Mouse (Mus musculus) liver, embryonic 11.5 days (tissue): ENCODE measurements around the gene Rsph3a. TPM values are rescaled to one million over a fixed set of nuclear protein-coding genes. Genes with fewer than 3 reads are reported as not detected.

Source experiments
- ATAC-seq: fragments of 200-750 bp; cut with Nextera tagmentation; replicated peaks from 2 replicates; pipeline ENCODE4 v1.8.0; 2017; ENCODE audit warnings: moderate number of reproducible peaks, mild to moderate bottlenecking, moderate TSS enrichment, moderate library complexity; ENCODE audit not compliant: low FRiP score
- DNase-seq: peaks from one replicate; pipeline ENCODE4 v3.0.0-alpha.2; 2017; ENCODE audit warnings: low spot score
- H3K27ac ChIP-seq: fragments of 300-500 bp; sonication (generic); 2 replicates; pipeline ENCODE4 v1.5.1; 2014; ENCODE audit warnings: mild to moderate bottlenecking, low read depth, low read length, control low read depth
- H3K27me3 ChIP-seq: fragments of 300-500 bp; sonication (generic); replicated peaks from 2 replicates; pipeline ENCODE4 v1.6.1; 2014; ENCODE audit warnings: low read length, mixed read lengths; ENCODE audit not compliant: control insufficient read depth, insufficient read depth
- H3K36me3 ChIP-seq: fragments of 300-500 bp; sonication (generic); 2 replicates; pipeline ENCODE4 v1.6.1; 2014; ENCODE audit warnings: mild to moderate bottlenecking, low read length, moderate library complexity, mixed read lengths; ENCODE audit not compliant: control insufficient read depth, insufficient read depth
- H3K4me1 ChIP-seq: fragments of 300-500 bp; sonication (generic); replicated peaks from 2 replicates; pipeline ENCODE4 v1.6.1; 2014; ENCODE audit warnings: low read length, mixed read lengths; ENCODE audit not compliant: control insufficient read depth, insufficient read depth
- H3K4me2 ChIP-seq: fragments of 300-500 bp; sonication (generic); 2 replicates; pipeline ENCODE4 v1.6.1; 2014; ENCODE audit warnings: mild to moderate bottlenecking, control low read depth, moderate library complexity
- H3K4me3 ChIP-seq: fragments of 300-500 bp; sonication (generic); 2 replicates; pipeline ENCODE4 v1.5.1; 2014; ENCODE audit warnings: low read depth, low read length, control low read depth
- H3K9ac ChIP-seq: fragments of 300-500 bp; sonication (generic); 2 replicates; pipeline ENCODE4 v1.6.1; 2014; ENCODE audit warnings: low read depth, low read length, control low read depth
- H3K9me3 ChIP-seq: fragments of 300-500 bp; sonication (generic); 2 replicates; pipeline ENCODE4 v1.6.1; 2016; ENCODE audit warnings: low read length, inconsistent platforms, mixed read lengths; ENCODE audit not compliant: control insufficient read depth
- WGBS: fragments of 180-500 bp; shearing (Covaris S2); extraction: QIAGEN DNeasy Blood & Tissue Kit; methylation state at CpG from one replicate; pipeline ENCODE4 v1.1.7; 2014; 5-methylcytosine and 5-hydroxymethylcytosine counted together
- polyA plus RNA-seq: library from polyadenylated mRNA; unstranded; fragments of >200 nt; fragmentation: Nextera tagmentation; extraction: Ambion mirVana; gene quantifications from 2 replicates; pipeline ENCODE4 v1.2.1, GENCODE M21; 2014

Gene Rsph3a
- polyA plus RNA-seq, 1 experiment from 2014 or later = 34.5 TPM

- no peak overlapping the region for H3K27ac ChIP-seq
- no peaks in the 10 kb centered on the region for H3K9me3 ChIP-seq
- no peak overlapping the region for H3K4me3 ChIP-seq
- H3K9ac ChIP-seq = no peak overlapping the region
- no peaks in the 10 kb centered on the region for H3K4me1 ChIP-seq
- 29% methylated on average over 2 of the region's 2 CpGs for WGBS
- no peaks in the 10 kb centered on the region for H3K27me3 ChIP-seq
- no peak for DNase-seq
- no peak overlapping the region for H3K4me2 ChIP-seq
- no peak for ATAC-seq
- H3K36me3 ChIP-seq = no peaks in the 10 kb centered on the region
These were observed 40.4 kb upstream of the Rsph3a start for GRCm38 (mm10) chr17:7904992-7905391.

DNA sequence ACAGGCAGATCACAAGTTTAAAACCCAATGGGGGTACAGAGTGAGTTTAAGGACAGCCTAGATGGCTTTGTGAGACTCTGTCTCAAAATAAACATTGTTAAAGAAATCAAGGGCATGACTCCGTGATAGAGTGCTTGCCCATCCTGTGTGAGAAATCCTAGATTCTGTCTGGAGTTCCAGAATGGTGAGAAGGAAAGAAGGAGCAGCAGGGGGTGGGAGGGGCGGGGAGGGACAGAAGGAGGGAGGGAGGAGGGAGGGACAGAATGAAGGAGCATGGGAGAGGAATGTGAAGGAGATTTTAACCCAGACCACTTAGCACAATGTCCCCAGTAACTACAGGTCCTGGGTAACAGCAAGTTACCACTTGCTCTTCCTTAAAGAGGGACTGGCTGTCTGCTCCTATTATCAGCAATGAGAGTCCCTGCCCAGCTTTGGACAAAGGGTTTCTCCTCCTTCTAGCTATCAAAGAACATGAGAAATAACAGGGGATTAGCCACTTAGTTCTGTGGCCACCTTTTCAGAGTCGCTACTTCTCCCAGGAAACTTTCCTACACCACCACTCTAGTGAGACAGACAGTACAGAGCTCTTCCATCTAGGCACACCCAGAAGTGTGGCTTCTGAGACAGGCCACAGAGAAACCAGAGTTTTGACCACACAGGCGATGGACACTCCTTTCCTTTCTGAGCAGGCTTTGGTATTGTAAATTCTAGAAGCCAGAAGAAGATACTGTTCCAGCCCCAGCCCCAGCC is 39.3 kb upstream of the Rsph3a start:
- WGBS = 36% methylated on average over 4 of the region's 4 CpGs
- Histone ChIP-seq H3K36me3 (no peaks in the 10 kb centered on the region), H3K27me3 (no peaks in the 10 kb centered on the region), H3K9ac (no peak overlapping the region), H3K9me3 (no peaks in the 10 kb centered on the region), H3K27ac (no peak overlapping the region), H3K4me2 (no peak overlapping the region), H3K4me1 (no peaks in the 10 kb centered on the region), H3K4me3 (no peak overlapping the region)
- ATAC-seq = no peak
- DNase-seq = no peak

- Histone ChIP-seq H3K9me3 (no peaks in the 10 kb centered on the region), H3K4me1 (no peaks in the 10 kb centered on the region), H3K27ac (no peak overlapping the region), H3K9ac (no peak overlapping the region), H3K4me2 (no peak overlapping the region), H3K36me3 (no peaks in the 10 kb centered on the region), H3K27me3 (no peaks in the 10 kb centered on the region), H3K4me3 (no peak overlapping the region)
- ATAC-seq (no peak), DNase-seq (no peak)
- WGBS = 54% methylated on average over 2 of the region's 2 CpGs
These were observed 30.7 kb upstream of the Rsph3a start for GRCm38 (mm10) chr17:7914596-7915227.

- 77% methylated on average over 9 of the region's 9 CpGs for WGBS
- no peak for DNase-seq
These were observed 29.6 kb upstream of the Rsph3a start for GRCm38 (mm10) chr17:7915791-7916190.

GRCm38 (mm10) chr17:7916782-7917574 is 28.4 kb upstream of the Rsph3a start:
- no peaks in the 10 kb centered on the region for H3K27me3 ChIP-seq
- 47% methylated on average over 12 of the region's 12 CpGs for WGBS
- ATAC-seq (no peak), DNase-seq (no peak)
- no peak overlapping the region for H3K27ac ChIP-seq
- H3K9ac ChIP-seq = no peak overlapping the region
- no peaks in the 10 kb centered on the region for H3K4me1 ChIP-seq
- H3K4me3 ChIP-seq = no peak overlapping the region
- no peak overlapping the region for H3K4me2 ChIP-seq
- H3K9me3 ChIP-seq = no peaks in the 10 kb centered on the region
- H3K36me3 ChIP-seq = no peaks in the 10 kb centered on the region

More at GRCm38 (mm10) chr17:7915791-7916190, 29.6 kb upstream of the Rsph3a start:
- H3K9ac ChIP-seq = no peak overlapping the region
- H3K4me1 ChIP-seq = no peaks in the 10 kb centered on the region
- no peak overlapping the region for H3K4me2 ChIP-seq
- ATAC-seq = no peak
- H3K27me3 ChIP-seq = no peaks in the 10 kb centered on the region
- H3K9me3 ChIP-seq = no peaks in the 10 kb centered on the region
- H3K36me3 ChIP-seq = no peaks in the 10 kb centered on the region
- no peak overlapping the region for H3K4me3 ChIP-seq
- H3K27ac ChIP-seq = no peak overlapping the region

DNA sequence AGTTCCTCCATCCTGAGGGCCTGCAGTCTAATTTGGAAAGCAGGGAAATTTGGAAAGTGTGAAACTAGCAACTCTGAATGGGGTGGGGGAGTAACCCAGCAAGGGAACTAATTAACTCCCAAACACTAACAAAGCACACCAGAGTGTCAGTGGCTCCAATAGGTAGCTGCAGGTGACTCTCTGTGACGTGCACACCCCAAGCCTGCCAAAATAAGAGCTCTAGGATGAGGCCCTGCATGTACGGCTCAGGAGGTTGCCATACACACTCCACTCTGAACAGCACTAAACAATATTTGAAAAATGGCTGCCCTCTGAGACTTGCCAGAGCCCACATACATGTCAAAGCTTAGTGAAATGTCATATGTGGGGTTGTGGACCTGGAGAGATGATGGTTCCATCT is 27.1 kb upstream of the Rsph3a start:
- no peak overlapping the region for H3K4me3 ChIP-seq
- ATAC-seq (no peak), DNase-seq (no peak)
- 85% methylated on average over 2 of the region's 2 CpGs for WGBS
- H3K4me2 ChIP-seq = no peak overlapping the region
- H3K9ac ChIP-seq = no peak overlapping the region
- H3K27me3 ChIP-seq = no peaks in the 10 kb centered on the region
- no peaks in the 10 kb centered on the region for H3K36me3 ChIP-seq
- no peaks in the 10 kb centered on the region for H3K4me1 ChIP-seq
- H3K27ac ChIP-seq = no peak overlapping the region
- H3K9me3 ChIP-seq = no peaks in the 10 kb centered on the region

- H3K9ac ChIP-seq = no peak overlapping the region
- H3K4me3 ChIP-seq = no peak overlapping the region
- ATAC-seq = no peak
- H3K9me3 ChIP-seq = no peaks in the 10 kb centered on the region
- no peaks in the 10 kb centered on the region for H3K27me3 ChIP-seq
- H3K4me2 ChIP-seq = no peak overlapping the region
- 78% methylated on average over 2 of the region's 2 CpGs for WGBS
- no peaks in the 10 kb centered on the region for H3K4me1 ChIP-seq
- H3K27ac ChIP-seq = no peak overlapping the region
- no peak for DNase-seq
- no peaks in the 10 kb centered on the region for H3K36me3 ChIP-seq
These were observed 26.2 kb upstream of the Rsph3a start for GRCm38 (mm10) chr17:7919209-7919608.

GRCm38 (mm10) chr17:7922564-7922963 is 22.9 kb upstream of the Rsph3a start:
- Histone ChIP-seq H3K9ac (no peak overlapping the region), H3K36me3 (no peaks in the 10 kb centered on the region), H3K4me1 (no peaks in the 10 kb centered on the region; the same call in 1 of the 2 replicates), H3K27ac (no peak overlapping the region), H3K4me2 (no peak overlapping the region), H3K9me3 (no peaks in the 10 kb centered on the region), H3K27me3 (no peaks in the 10 kb centered on the region), H3K4me3 (no peak overlapping the region)
- DNase-seq (no peak), ATAC-seq (0 out of 2 replicates have a peak, but pooled peaks have one; percentile 43)
- whole genome bisulfite sequencing = 76% methylated on average over 5 of the region's 5 CpGs
